Mouse (Mus musculus) lung, embryonic 15.5 days (tissue): Measurements from ENCODE around the gene Spi1. TPM values are rescaled to one million over a fixed set of nuclear protein-coding genes. Genes with fewer than 3 reads are reported as not detected.

Source experiments
- ATAC-seq: fragments of 200-750 bp; cut with Nextera tagmentation; 2 replicates; pipeline ENCODE4 v1.8.0; 2017; ENCODE audit warnings: moderate number of reproducible peaks, borderline replicate concordance; ENCODE audit not compliant: low FRiP score, low TSS enrichment; ENCODE audit errors: extremely low read depth
- H3K27ac ChIP-seq: fragments of 300-500 bp; sonication (generic); 2 replicates; pipeline ENCODE4 v1.5.1; 2015; ENCODE audit warnings: moderate library complexity, mild to moderate bottlenecking, inconsistent platforms
- H3K27me3 ChIP-seq: fragments of 300-500 bp; sonication (generic); 2 replicates; pipeline ENCODE4 v1.6.1; 2015; ENCODE audit warnings: inconsistent platforms
- H3K36me3 ChIP-seq: fragments of 300-500 bp; sonication (generic); 2 replicates; pipeline ENCODE4 v1.6.1; 2015; ENCODE audit warnings: inconsistent platforms
- H3K4me1 ChIP-seq: fragments of 300-500 bp; sonication (generic); 2 replicates; pipeline ENCODE4 v1.6.1; 2015; ENCODE audit warnings: inconsistent platforms
- H3K4me2 ChIP-seq: fragments of 300-500 bp; sonication (generic); 2 replicates; pipeline ENCODE4 v1.6.1; 2015; ENCODE audit warnings: inconsistent platforms, mild to moderate bottlenecking, moderate library complexity
- H3K4me3 ChIP-seq: fragments of 300-500 bp; sonication (generic); 2 replicates; pipeline ENCODE4 v1.5.1; 2015; ENCODE audit warnings: mild to moderate bottlenecking, inconsistent platforms
- H3K9ac ChIP-seq: fragments of 300-500 bp; sonication (generic); 2 replicates; pipeline ENCODE4 v1.6.1; 2015; ENCODE audit warnings: inconsistent platforms
- H3K9me3 ChIP-seq: fragments of 300-500 bp; sonication (generic); 2 replicates; pipeline ENCODE4 v1.6.1; 2016; ENCODE audit warnings: inconsistent platforms
- WGBS: fragments of 180-500 bp; shearing (Covaris S2); methylation state at CpG from one replicate; pipeline ENCODE4 v1.1.7; 2015; 5-methylcytosine and 5-hydroxymethylcytosine counted together
- polyA plus RNA-seq: library from polyadenylated mRNA; unstranded; fragments of >200 nt; fragmentation: Nextera tagmentation; extraction: Ambion mirVana; gene quantifications from 2 replicates; pipeline ENCODE4 v1.2.1, GENCODE M21; 2015

Spi1 gene
- polyA plus RNA-seq, 1 experiment from 2014 or later: 8.7 TPM

- Histone ChIP-seq H3K4me2 (no peak overlapping the region), H3K27ac (no peak overlapping the region)
- 52% methylated on average over 1 of the region's 1 CpGs for WGBS
Measured at GRCm38 (mm10) chr2:91118647-91119046, 36.5 kb downstream of the Spi1 start.

GRCm38 (mm10) chr2:91119061-91119460 lies 36.9 kb downstream of the Spi1 start:
- no peaks in the 10 kb centered on the region for H3K36me3 ChIP-seq
- 82% methylated on average over 19 of the region's 19 CpGs for WGBS
- no peaks in the 10 kb centered on the region for H3K9me3 ChIP-seq
- H3K4me2 ChIP-seq: no peak overlapping the region
- H3K27me3 ChIP-seq: no peaks in the 10 kb centered on the region; the same call in 1 of the 2 replicates
- ATAC-seq: no peak
- peaks cover 9% of the 10 kb centered on the region for H3K4me1 ChIP-seq
- no peak overlapping the region for H3K9ac ChIP-seq
- H3K4me3 ChIP-seq: no peak overlapping the region
- no peak overlapping the region for H3K27ac ChIP-seq

More at GRCm38 (mm10) chr2:91118647-91119046, 36.5 kb downstream of the Spi1 start:
- Histone ChIP-seq H3K27me3 (no peaks in the 10 kb centered on the region; the same call in 1 of the 2 replicates), H3K4me3 (no peak overlapping the region), H3K36me3 (no peaks in the 10 kb centered on the region), H3K4me1 (peaks cover 9% of the 10 kb centered on the region), H3K9ac (no peak overlapping the region), H3K9me3 (no peaks in the 10 kb centered on the region)
- no peak for ATAC-seq

- Histone ChIP-seq H3K9ac (no peak overlapping the region), H3K27me3 (no peaks in the 10 kb centered on the region; the same call in 1 of the 2 replicates)
Measured at GRCm38 (mm10) chr2:91119551-91119950, 37.4 kb downstream of the Spi1 start.

GRCm38 (mm10) chr2:91120261-91120671 lies 38.1 kb downstream of the Spi1 start:
- no peaks in the 10 kb centered on the region; the same call in 1 of the 2 replicates for H3K27me3 ChIP-seq
- H3K4me1 ChIP-seq: peaks cover 9% of the 10 kb centered on the region
- WGBS: 63% methylated on average over 6 of the region's 6 CpGs
- H3K4me2 ChIP-seq: no peak overlapping the region
- no peaks in the 10 kb centered on the region for H3K9me3 ChIP-seq
- H3K4me3 ChIP-seq: no peak overlapping the region
- H3K27ac ChIP-seq: no peak overlapping the region
- H3K36me3 ChIP-seq: no peaks in the 10 kb centered on the region
- no peak for ATAC-seq
- no peak overlapping the region for H3K9ac ChIP-seq

More at GRCm38 (mm10) chr2:91119551-91119950, 37.4 kb downstream of the Spi1 start:
- ATAC-seq: no peak
- Histone ChIP-seq H3K4me1 (peaks cover 9% of the 10 kb centered on the region), H3K4me2 (no peak overlapping the region), H3K9me3 (no peaks in the 10 kb centered on the region), H3K36me3 (no peaks in the 10 kb centered on the region), H3K27ac (no peak overlapping the region), H3K4me3 (no peak overlapping the region)
- WGBS: 75% methylated on average over 6 of the region's 6 CpGs

GRCm38 (mm10) chr2:91121011-91121410 lies 38.8 kb downstream of the Spi1 start:
- H3K4me2 ChIP-seq: no peak overlapping the region
- no peaks in the 10 kb centered on the region for H3K9me3 ChIP-seq
- no peaks in the 10 kb centered on the region for H3K36me3 ChIP-seq
- H3K4me3 ChIP-seq: no peak overlapping the region
- no peak overlapping the region for H3K9ac ChIP-seq
- no peaks in the 10 kb centered on the region; the same call in 1 of the 2 replicates for H3K27me3 ChIP-seq
- 0 out of 2 replicates have a peak, but pooled peaks cover 1% of the 10 kb centered on the region for H3K4me1 ChIP-seq
- WGBS: 68% methylated on average over 6 of the region's 6 CpGs
- H3K27ac ChIP-seq: no peak overlapping the region
- ATAC-seq: no peak

GRCm38 (mm10) chr2:91121497-91121896 lies 39.3 kb downstream of the Spi1 start:
- H3K27me3 ChIP-seq: no peaks in the 10 kb centered on the region; the same call in 1 of the 2 replicates
- H3K36me3 ChIP-seq: no peaks in the 10 kb centered on the region
- 35% methylated on average over 8 of the region's 8 CpGs for WGBS
- H3K27ac ChIP-seq: no peak overlapping the region
- no peak overlapping the region for H3K4me3 ChIP-seq
- H3K4me2 ChIP-seq: no peak overlapping the region
- no peak for ATAC-seq
- no peaks in the 10 kb centered on the region for H3K9me3 ChIP-seq
- H3K9ac ChIP-seq: no peak overlapping the region
- no peaks in the 10 kb centered on the region for H3K4me1 ChIP-seq

GRCm38 (mm10) chr2:91123521-91123920 lies 41.3 kb downstream of the Spi1 start:
- 72% methylated on average over 6 of the region's 6 CpGs for WGBS
- Histone ChIP-seq H3K36me3 (no peaks in the 10 kb centered on the region), H3K9me3 (no peaks in the 10 kb centered on the region), H3K4me1 (no peaks in the 10 kb centered on the region), H3K27ac (no peak overlapping the region), H3K9ac (no peak overlapping the region), H3K27me3 (no peaks in the 10 kb centered on the region; the same call in 1 of the 2 replicates), H3K4me3 (no peak overlapping the region), H3K4me2 (no peak overlapping the region)
- ATAC-seq: no peak

- ATAC-seq: no peak
- no peak overlapping the region for H3K4me2 ChIP-seq
- H3K27ac ChIP-seq: no peak overlapping the region
- no peaks in the 10 kb centered on the region for H3K36me3 ChIP-seq
- H3K4me3 ChIP-seq: no peak overlapping the region
- WGBS: 74% methylated on average over 10 of the region's 10 CpGs
- no peaks in the 10 kb centered on the region for H3K27me3 ChIP-seq
- no peaks in the 10 kb centered on the region for H3K9me3 ChIP-seq
- no peak overlapping the region for H3K9ac ChIP-seq
- H3K4me1 ChIP-seq: no peaks in the 10 kb centered on the region
Measured at GRCm38 (mm10) chr2:91125101-91125500, 42.9 kb downstream of the Spi1 start.

GRCm38 (mm10) chr2:91128761-91129160 lies 46.6 kb downstream of the Spi1 start:
- H3K27ac ChIP-seq: no peak overlapping the region
- H3K36me3 ChIP-seq: no peaks in the 10 kb centered on the region
- 74% methylated on average over 5 of the region's 5 CpGs for WGBS
- H3K9ac ChIP-seq: no peak overlapping the region
- H3K27me3 ChIP-seq: no peaks in the 10 kb centered on the region
- no peak for ATAC-seq
- H3K4me1 ChIP-seq: no peaks in the 10 kb centered on the region
- no peaks in the 10 kb centered on the region for H3K9me3 ChIP-seq
- H3K4me3 ChIP-seq: no peak overlapping the region
- H3K4me2 ChIP-seq: no peak overlapping the region

- Histone ChIP-seq H3K9me3 (no peaks in the 10 kb centered on the region), H3K27me3 (no peaks in the 10 kb centered on the region), H3K27ac (no peak overlapping the region), H3K4me3 (no peak overlapping the region), H3K36me3 (no peaks in the 10 kb centered on the region), H3K4me2 (no peak overlapping the region), H3K4me1 (no peaks in the 10 kb centered on the region), H3K9ac (no peak overlapping the region)
- WGBS: 82% methylated on average over 6 of the region's 6 CpGs
- ATAC-seq: no peak
Measured at GRCm38 (mm10) chr2:91130126-91130525, 47.9 kb downstream of the Spi1 start.

- WGBS: 87% methylated on average over 15 of the region's 15 CpGs
- Histone ChIP-seq H3K27me3 (no peaks in the 10 kb centered on the region), H3K36me3 (no peaks in the 10 kb centered on the region), H3K9ac (no peak overlapping the region), H3K27ac (no peak overlapping the region), H3K4me3 (no peak overlapping the region), H3K4me1 (no peaks in the 10 kb centered on the region), H3K4me2 (no peak overlapping the region), H3K9me3 (no peaks in the 10 kb centered on the region)
- no peak for ATAC-seq
Measured at GRCm38 (mm10) chr2:91131251-91131650, 49.1 kb downstream of the Spi1 start.

GRCm38 (mm10) chr2:91132035-91132434 lies 49.8 kb downstream of the Spi1 start:
- Histone ChIP-seq H3K36me3 (no peaks in the 10 kb centered on the region), H3K27me3 (no peaks in the 10 kb centered on the region), H3K4me2 (no peak overlapping the region), H3K9me3 (no peaks in the 10 kb centered on the region), H3K27ac (no peak overlapping the region), H3K4me3 (no peak overlapping the region), H3K4me1 (no peaks in the 10 kb centered on the region), H3K9ac (no peak overlapping the region)
- no peak for ATAC-seq
- 55% methylated on average over 3 of the region's 3 CpGs for WGBS
